Mouse (Mus musculus) activated CD4-positive, CD25-positive, alpha-beta regulatory T cell, adult 4 months (primary cell): Measurements from ENCODE around the gene Map4k1. TPM values are rescaled to one million over a fixed set of nuclear protein-coding genes. Genes with fewer than 3 reads are reported as not detected.

Experiments used
- ATAC-seq: one replicate; pipeline ENCODE4 v1.8.0; 2017
- polyA plus RNA-seq, 2 experiments: library from polyadenylated mRNA; unstranded; fragments of 100-300 nt; shearing (Covaris generic); gene quantifications; one replicate each; pipeline ENCODE4 v1.2.1; 2017

Gene Map4k1
- polyA plus RNA-seq, 2 experiments from 2014 or later = 88.8 to 120 TPM

DNA sequence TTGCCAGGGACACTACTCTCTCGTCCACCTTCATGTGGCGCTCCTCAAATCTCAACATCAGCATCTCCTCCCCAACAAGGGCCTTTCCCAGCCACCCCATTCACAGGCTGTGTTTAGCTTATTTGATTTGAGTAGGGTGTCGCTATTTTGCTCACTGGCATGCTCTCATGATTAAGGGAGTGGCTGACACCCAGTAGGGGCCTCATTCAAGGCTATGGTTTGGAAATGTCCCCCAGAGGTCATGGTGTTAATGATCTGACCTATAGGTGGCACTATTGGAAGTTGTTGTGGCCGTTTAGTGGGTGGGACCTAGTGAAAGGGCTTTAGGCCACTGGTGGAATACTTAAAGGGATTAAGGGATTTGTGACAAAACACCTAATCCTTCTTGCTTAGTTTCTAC is 45.0 kb downstream of the Map4k1 start:
- no peak for ATAC-seq

DNA sequence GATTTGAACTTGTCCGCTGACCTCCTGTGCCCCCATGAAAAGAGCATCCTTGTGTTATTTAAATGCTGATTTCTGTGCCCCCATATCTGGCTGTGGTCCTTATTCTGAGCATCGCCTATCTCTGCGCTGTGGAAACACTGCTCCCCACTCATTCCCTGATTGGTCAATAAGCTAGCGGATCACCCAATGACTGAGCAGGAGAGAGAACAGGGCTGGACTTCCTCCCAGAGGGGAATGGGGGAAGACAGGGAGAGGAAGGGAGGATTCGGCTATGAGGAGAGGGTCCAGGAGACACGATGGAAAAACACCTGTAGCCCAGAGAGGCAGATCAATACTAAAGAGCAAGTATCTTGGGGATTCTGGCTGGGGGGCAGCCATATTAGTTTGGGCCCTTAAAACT is 46.9 kb downstream of the Map4k1 start:
- ATAC-seq = no peak

DNA sequence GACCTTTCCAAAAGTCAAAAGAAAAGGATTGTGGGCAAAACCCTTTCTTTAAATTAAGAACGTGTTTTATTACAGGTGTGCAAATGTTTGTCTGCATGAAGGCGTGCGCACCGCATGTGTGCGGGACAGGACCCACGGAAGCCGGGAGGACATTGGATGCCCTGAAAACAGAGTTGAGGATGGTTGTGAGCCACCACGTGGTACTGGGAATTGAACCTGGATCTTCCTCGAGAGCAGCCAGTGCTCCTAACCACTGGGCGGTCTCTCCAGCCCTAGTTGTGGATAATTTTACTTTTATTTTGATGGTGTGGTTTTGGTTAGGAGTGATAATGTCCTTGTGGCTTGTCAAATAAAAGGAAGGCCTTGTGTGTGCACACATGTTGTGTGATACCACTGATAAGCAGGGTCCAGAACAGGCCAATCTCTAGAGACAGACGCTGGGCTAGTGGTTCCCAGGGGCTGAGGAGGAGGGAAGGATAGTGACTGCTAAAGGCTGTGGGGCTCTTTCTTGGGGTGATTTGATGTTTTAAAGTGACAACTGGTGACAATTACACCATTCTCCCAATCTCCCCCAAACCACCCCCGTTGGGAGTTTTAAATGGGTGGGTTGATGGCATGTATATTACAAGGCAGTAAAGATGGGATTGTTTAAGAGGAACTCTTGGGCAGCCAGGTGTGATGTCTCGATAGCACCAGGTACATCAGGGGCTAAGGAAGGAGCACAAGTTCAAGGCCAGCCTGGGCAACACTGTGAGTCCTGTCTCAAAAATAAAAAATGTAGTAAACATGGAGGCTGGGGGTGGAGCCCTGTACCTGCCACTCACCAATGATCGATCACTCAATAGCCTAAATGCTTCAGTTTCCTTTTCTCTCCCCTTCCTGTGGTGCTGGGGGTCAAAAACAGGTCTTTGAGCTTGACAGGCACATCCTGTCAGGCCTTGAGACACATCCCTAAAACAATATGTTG is 48.1 kb downstream of the Map4k1 start:
- no peak for ATAC-seq

DNA sequence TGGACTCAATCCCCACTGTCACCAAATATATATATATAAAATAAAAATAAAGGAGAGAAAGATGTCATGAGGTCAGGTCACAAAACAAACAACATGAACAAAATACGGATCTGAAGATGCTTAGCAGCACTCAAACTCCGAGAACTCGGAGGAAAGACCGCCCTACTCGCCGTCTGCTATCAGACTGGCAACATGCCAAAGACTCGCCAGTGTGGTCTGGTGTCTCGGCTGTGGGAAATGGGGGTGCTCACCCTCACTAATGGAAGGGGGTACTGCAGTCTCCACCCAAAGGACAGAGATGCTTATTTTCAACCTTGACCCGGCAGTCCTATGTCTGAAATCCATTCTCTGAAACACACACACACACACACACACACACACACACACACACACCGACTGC is 49.8 kb downstream of the Map4k1 start:
- no peak for ATAC-seq

DNA sequence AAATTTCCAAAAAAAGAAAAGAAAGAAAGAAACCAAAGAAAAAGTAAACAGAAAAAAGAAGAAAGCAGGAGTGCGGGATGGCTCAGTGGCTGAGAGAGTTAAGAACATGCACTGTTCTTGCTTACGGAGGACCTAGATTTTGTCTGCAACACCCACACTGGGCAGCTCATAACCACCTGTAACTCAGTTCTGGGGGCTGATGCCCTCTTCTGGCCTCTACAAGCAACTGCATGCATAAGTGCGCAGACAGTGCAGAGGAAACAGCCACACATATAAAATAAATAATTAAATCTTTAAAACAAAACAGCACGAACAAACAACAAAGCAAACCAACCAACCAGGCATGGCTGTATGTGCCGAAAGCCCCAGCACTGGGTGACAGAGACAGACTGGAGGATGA is 50.8 kb downstream of the Map4k1 start:
- ATAC-seq = no peak

DNA sequence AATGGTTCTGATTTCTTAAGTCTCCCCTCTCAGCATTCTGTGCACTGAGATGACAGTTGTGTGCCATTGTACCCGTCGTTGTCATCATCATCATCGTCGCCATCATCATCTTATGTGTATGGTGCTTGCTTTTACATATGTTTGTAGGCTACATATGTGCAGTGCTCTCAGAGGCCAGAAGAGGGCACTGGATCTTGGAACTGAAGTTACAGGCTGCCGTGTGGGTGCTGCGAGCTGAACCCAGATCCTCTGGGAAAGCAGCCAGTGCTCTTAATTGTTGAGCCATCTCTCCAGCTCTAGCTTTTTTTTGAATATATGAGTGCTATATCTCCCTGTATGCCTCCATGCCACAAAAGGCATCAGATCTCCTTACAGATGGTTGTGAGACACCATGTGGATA is 55.4 kb downstream of the Map4k1 start:
- no peak for ATAC-seq

DNA sequence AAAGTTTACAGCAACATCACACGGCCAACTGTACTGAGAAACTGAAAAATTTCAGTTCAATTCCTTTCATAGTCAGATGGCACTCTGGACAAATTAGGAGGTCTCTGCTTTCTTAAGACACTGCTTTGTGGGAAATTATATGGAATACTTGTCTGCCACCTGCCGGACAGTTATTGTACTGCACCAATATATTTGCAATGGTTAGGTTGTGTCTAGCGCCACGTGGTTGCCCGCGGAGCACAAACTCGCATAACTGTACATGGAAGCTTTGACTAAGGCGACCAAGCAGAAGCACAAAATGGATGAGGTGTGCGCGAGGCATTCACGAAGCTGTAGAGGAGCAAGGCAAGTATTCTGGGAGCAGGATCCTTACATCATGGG is 57.7 kb downstream of the Map4k1 start:
- ATAC-seq = peak; percentile 83

DNA sequence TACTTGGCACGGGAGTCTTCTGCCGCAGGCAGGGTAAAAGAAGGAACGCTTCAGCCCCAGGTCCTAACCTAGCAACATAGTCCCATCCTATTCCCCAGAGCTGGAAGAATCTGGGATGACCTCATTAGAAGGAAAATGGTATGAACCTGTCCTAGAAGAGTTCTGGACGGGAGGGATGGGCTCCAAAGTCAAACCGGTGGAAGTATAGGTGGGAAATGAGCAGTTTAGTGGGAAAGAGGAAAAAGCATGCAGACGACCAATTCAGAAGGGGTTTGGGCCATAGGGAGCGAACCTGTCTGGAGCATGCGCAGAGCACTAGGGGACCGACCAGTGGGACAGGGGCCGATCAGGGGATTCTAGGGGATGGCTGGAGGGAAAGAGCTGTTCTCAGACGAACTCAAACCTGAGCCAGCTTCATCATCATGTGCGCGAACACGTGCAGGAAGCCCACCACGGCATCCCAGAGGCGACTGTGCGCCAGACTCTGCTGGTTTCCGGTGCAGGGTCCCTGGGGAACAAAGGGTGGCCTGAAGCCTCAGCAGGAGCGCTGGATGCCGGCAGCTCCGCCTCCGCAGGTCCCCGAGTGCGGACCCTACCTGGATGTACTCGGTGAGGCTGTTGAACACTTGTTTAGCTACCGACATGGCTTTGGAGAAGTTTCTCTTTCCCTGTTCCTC is 58.3 kb downstream of the Map4k1 start:
- no peak for ATAC-seq

DNA sequence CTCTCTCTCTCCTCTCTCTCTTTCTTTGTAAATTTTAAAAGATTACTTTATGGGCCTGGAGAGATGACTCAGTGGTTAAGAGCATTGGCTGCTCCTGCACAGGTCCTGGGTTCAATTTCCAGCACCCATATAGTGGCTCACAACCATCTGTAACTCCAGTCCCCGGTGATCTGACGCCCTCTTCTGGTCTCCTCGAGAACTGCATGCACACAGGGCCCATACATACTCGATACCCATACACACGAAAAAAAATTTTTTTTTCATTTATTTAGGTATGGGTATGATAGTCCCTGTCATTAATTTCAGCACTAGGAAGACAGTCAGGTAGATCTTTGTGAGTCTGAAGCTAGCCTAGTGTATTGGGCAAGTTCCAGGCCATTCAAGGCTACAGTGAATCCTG is 59.3 kb downstream of the Map4k1 start:
- no peak for ATAC-seq

DNA sequence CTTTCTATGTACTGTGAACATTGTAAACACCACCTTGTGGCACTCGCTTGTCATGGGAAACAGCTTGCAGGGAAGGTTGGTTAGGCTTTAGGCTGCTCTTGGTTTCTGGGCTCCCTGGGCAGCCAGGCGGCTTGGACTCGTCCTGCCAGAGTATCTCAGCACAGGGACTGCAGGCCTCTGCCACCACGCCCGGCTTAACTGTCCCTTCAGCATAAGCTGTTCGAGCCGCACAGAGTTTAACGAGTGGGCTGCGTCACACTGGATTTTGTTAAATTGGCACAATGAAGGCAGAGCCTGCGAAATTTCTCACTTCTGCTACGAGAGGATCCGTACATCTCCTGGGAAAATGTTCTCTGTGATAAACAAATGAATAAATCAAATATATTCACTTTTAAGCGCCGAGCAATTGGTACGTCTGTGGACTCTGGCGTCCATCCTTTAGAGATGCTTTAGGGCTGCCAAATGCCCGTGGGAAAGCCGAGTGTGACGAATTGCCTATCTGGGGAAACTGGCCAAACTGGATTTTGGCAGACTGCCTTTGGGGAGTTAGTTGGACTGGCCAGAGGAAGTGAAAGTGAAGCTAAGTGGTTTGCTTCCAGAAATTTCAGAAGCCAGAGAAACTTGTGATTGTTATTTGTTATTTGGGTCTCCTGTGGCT is 61.3 kb downstream of the Map4k1 start:
- no peak for ATAC-seq

DNA sequence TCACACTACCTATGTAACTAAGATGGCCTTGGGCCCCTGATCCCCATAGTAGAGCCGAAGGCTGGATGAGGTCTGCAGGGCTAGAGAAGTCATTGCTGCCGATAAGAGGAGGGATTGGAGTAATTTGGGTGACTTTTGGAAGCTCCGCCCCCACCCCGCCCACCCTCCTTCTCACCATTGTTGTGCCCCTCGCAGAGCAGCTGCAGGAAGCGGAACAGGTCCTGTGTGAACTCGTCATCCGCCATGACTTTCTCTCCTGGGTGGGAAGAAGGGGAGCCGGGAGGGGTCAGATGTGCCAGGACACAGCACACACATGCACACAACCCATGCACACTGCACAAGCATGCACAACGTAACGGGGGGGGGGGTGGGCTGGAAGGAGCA is 61.8 kb downstream of the Map4k1 start:
- ATAC-seq = no peak

DNA sequence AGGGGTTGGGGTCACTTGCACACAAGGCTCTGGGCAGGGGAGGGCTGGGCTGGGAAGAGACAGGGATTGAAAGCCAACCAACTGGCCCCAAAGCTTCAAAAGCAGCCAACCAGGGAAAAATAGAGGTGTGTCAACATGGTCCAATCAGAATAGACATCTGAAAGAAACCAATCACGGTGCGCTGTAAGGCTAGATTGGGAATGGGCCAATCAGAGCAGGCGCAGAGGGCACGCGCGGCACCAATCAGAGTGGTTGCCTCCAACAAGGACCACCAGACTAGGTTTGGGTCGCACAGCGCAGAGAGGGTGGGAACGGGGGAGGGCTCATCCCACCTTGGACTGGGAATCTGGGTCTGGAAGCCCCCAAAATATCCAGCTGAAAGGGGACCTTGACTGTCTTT is 62.5 kb downstream of the Map4k1 start:
- ATAC-seq = no peak

DNA sequence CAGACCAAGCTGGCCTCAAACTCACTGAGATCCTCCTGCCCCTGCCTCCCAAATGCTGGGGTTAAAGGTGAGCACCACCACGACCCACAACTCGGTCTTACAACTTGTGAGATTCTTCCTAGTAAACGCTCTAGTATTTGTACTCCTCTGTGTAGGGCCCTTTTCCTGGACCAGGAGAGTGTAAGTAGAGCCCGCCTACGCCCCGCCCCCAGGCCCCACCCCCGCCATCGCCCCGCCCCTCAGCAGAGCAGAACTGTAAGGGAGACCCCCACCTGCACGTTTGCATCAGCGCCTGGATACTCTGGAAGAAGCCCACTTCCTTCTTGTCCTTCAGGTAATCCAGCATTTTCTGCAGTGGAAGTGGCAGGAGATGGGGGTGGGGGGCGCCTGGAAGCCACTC is 64.7 kb downstream of the Map4k1 start:
- ATAC-seq = no peak

DNA sequence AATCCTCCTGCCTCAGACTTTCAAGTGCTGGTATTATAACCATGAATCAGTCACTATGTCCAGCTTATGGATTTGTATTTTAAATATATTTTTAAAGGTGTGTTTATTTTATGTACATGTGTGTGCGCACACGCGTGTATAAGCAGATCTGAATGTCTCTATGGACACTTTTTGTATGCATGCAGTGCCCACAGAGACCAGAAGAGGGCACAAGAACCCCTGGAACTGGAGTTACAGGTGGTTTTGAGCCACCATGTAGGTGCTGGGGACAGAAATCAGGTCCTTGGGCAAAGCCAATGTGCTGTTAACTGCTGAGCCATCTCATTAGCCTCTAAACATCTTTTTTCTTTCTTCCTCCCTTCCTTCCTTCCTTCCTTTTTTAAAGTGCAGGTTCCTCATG is 66.2 kb downstream of the Map4k1 start:
- ATAC-seq = no peak

DNA sequence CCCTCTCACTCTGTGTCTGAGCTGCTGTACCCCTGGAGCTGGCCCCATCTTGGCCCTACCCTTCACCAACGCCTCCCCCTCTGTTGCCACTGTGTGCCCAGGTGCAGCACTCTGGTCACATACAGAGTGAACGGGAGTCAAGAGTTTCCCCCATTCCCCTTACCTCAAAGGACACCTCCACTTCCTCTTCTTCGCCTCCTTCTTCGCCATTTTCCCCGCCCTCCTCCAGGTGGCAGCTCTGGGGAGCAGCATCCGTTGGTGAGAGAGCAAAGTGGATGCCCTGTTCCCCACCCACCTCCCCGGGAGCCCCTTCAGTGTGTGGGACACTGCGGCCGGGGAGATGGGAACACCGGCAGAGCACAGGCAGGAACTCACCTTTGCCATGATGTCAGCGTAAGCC is 66.8 kb downstream of the Map4k1 start:
- no peak for ATAC-seq

DNA sequence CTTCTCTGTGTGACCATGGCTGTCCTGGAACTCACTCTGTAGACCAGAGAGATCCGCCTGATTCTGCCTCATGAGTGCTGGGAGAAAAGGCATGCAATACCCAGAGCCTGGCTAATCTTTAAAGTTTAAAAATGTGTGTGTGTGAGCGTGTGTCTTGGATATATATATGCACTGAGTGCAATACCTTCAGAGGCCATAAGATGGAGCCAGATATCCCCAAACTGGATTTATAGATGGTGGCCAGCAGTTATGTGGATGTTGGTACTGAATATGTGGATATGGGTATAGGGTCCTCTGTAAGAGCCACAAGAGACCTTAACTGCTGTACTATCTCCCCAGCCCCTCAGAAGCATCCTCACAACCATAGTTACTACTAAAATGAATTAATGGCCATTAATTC is 68.9 kb downstream of the Map4k1 start:
- no peak for ATAC-seq

DNA sequence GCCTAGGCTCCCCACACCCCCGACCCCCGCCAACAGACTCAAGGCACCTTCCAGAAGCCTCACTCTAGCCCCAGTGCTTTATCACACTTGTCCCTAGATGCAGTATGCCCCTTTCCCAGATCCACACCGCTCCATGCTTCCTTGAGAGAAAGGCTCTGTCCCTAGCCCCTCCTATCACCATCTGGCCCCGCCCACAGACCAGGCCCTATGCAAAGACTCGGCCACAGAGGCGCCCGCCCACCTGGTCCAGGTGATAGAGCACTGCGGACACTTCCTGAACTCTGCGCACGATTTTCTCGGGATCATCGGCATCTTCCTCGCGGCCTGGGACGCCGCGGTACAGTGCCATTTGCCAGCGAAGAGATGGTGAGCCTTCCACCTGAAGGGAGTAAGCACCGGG is 71.0 kb downstream of the Map4k1 start:
- ATAC-seq = no peak

Other genes starting within 250 kb of the Map4k1 start
- 10 to 100 TPM; 71.9 to 75.7 TPM for gene Mrps12, start 240.2 kb upstream of the Map4k1 start, polyA plus RNA-seq
- gene Sars2, start 240.1 kb upstream of the Map4k1 start, polyA plus RNA-seq = 10 to 100 TPM in 1 of 2 experiments, 1 to 10 TPM in 1; 8.9 to 13.0 TPM
- gene Ccer2, start 225.9 kb upstream of the Map4k1 start, polyA plus RNA-seq = not detected
- 100 to 1,000 TPM in 1 of 2 experiments, 10 to 100 TPM in 1; 82.3 to 103 TPM for gene Sirt2, start 215.3 kb upstream of the Map4k1 start, polyA plus RNA-seq
- 10 to 100 TPM; 56.4 to 78.9 TPM for gene Nfkbib, start 214.5 kb upstream of the Map4k1 start, polyA plus RNA-seq
- gene Rinl, start 193.1 kb upstream of the Map4k1 start, polyA plus RNA-seq = 100 to 1,000 TPM; 199 to 272 TPM
- gene Hnrnpl, start 173.5 kb upstream of the Map4k1 start, polyA plus RNA-seq = 100 to 1,000 TPM; 153 to 344 TPM
- gene Ech1, start 156.8 kb upstream of the Map4k1 start, polyA plus RNA-seq = 100 to 1,000 TPM; 192 to 199 TPM
- 10 to 100 TPM; 20.1 to 27.2 TPM for gene Lgals4, start 148.2 kb upstream of the Map4k1 start, polyA plus RNA-seq
- gene Lgals7, start 118.2 kb upstream of the Map4k1 start, polyA plus RNA-seq = 1 to 10 TPM; 2.5 to 2.8 TPM
- under 1 TPM in 1 of 2 experiments, not detected in 1; 0.34 TPM for gene Capn12, start 100.6 kb upstream of the Map4k1 start, polyA plus RNA-seq
- gene Actn4, start 19.7 kb upstream of the Map4k1 start, polyA plus RNA-seq = 100 to 1,000 TPM in 1 of 2 experiments, 10 to 100 TPM in 1; 84.6 to 128 TPM
- 100 to 1,000 TPM; 603 to 630 TPM for gene Eif3k, start 186 bp upstream of the Map4k1 start, polyA plus RNA-seq
- gene Ryr1, start 143.1 kb downstream of the Map4k1 start, polyA plus RNA-seq = under 1 TPM; 0.03 to 0.05 TPM
- 1 to 10 TPM in 1 of 2 experiments, under 1 TPM in 1; 0.95 to 1.1 TPM for gene Rasgrp4, start 152.8 kb downstream of the Map4k1 start, polyA plus RNA-seq
- gene Fam98c, start 174.2 kb downstream of the Map4k1 start, polyA plus RNA-seq = 10 to 100 TPM; 11.4 to 16.3 TPM
- not detected for gene Ggn, start 188.2 kb downstream of the Map4k1 start, polyA plus RNA-seq
- under 1 TPM in 1 of 2 experiments, not detected in 1; 0.78 TPM for gene Spred3, start 188.4 kb downstream of the Map4k1 start, polyA plus RNA-seq
- 100 to 1,000 TPM; 214 to 229 TPM for gene Psmd8, start 198.7 kb downstream of the Map4k1 start, polyA plus RNA-seq
- under 1 TPM in 1 of 2 experiments, not detected in 1; 0.15 TPM for gene Catsperg1, start 232.0 kb downstream of the Map4k1 start, polyA plus RNA-seq